Mouse (Mus musculus): ENCODE measurements around the gene Creb5. TPM values are rescaled to one million over a fixed set of nuclear protein-coding genes. Genes with fewer than 3 reads are reported as not detected.

Creb5 gene
- polyA plus RNA-seq, 2 experiments: 20.0 to 46.1 TPM

DNA sequence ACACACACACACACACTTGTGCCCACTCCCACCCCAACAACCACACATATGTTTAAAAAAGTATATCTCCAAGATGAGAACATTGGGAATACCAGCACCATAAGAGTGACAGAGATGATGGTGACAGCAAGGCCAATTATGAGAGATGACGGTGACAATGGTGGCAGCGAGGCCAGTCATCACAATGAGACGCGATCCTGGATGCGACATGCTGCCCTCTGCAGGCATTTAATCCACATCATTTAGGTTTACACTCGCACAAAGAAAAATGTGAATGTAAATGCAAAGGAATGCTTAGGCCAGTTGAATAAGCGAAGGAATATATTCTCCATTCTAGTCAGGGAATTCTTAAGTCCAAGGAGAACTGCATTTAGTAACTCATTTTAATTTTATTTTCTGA is 222.9 kb downstream of the Creb5 start:
- Histone ChIP-seq H3K4me2 (replicated peaks; ENCODE audit: low read depth, low read length, severe bottlenecking) (no peak overlapping the region), H3K4me1 (ENCODE audit: control insufficient read depth, insufficient read depth, low read length) (no peaks in the 10 kb centered on the region), H3K9ac (ENCODE audit: low read depth, low read length, severe bottlenecking) (no peak overlapping the region), H3K36me3 (ENCODE audit: control insufficient read depth, insufficient read depth, low read length) (no peaks in the 10 kb centered on the region), H3K9me3 (ENCODE audit: control insufficient read depth, low read length) (no peaks in the 10 kb centered on the region), H3K27me3 (ENCODE audit: control insufficient read depth, insufficient read depth, low read length) (no peaks in the 10 kb centered on the region), H3K4me3 (replicated peaks; ENCODE audit: low read length) (no peak overlapping the region), H3K27ac (replicated peaks; ENCODE audit: low read depth, low read length) (no peak overlapping the region)
- 69% methylated on average over 7 of the region's 7 CpGs for WGBS
- DNase-seq (ENCODE audit: low spot score): no peak
- ATAC-seq (ENCODE audit: low FRiP score, low read depth): no peak
- no peak for TF ChIP-seq POLR2A (IDR thresholded peaks at IDR 0.05; ENCODE audit: borderline replicate concordance, extremely low read depth, insufficient read depth, insufficient read length)

DNA sequence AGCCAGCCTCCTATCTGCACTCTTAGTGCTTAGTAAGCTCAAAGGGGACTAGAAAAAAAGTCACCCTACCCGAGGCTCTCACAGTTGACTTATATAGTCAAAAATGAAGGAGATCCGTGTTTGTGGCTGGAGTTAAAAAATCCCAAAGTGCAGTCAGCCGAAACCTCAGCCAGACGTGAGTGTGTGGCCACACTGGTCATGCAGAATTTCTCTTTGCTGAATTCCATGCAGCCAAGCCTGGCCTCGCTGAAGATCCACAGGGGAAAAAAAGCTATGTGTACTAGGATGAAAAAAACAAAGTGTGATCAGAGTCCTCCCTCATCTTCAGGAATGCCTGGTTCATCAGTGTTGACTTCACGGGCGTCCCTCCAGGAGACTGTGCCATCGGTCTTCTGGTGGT is 225.2 kb downstream of the Creb5 start:
- WGBS: 74% methylated on average over 8 of the region's 8 CpGs
- DNase-seq (ENCODE audit: low spot score) (no peak), ATAC-seq (ENCODE audit: low FRiP score, low read depth) (no peak)
- Histone ChIP-seq H3K4me2 (replicated peaks; ENCODE audit: low read depth, low read length, severe bottlenecking) (no peak overlapping the region), H3K27ac (replicated peaks; ENCODE audit: low read depth, low read length) (no peak overlapping the region), H3K27me3 (ENCODE audit: control insufficient read depth, insufficient read depth, low read length) (no peaks in the 10 kb centered on the region), H3K9ac (ENCODE audit: low read depth, low read length, severe bottlenecking) (no peak overlapping the region), H3K4me3 (replicated peaks; ENCODE audit: low read length) (no peak overlapping the region), H3K4me1 (ENCODE audit: control insufficient read depth, insufficient read depth, low read length) (no peaks in the 10 kb centered on the region), H3K36me3 (ENCODE audit: control insufficient read depth, insufficient read depth, low read length) (no peaks in the 10 kb centered on the region), H3K9me3 (ENCODE audit: control insufficient read depth, low read length) (no peaks in the 10 kb centered on the region)
- TF ChIP-seq POLR2A (IDR thresholded peaks at IDR 0.05; ENCODE audit: borderline replicate concordance, extremely low read depth, insufficient read depth, insufficient read length): no peak

DNA sequence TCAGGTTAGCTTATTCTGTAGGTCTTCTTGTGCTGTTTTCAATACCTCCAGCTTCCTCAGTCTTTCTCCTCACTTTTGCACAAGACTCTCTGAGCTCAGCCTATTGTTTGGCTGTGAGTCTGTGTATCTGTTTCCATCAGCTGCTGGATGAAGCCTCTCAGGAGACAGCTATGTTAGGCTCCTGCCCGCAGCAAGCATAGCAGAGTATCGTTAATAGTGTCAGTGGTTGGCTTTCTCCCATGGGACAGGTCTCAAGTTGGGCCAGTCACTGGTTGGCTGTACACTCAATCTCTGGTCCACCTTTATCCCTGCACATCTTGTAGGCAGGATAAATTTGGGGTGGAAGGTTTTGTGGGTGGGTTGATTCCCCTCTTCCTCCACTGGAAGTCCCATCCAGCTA is 226.3 kb downstream of the Creb5 start:
- no peaks in the 10 kb centered on the region for H3K36me3 ChIP-seq (ENCODE audit: control insufficient read depth, insufficient read depth, low read length)
- H3K9me3 ChIP-seq (ENCODE audit: control insufficient read depth, low read length): no peaks in the 10 kb centered on the region
- H3K27me3 ChIP-seq (ENCODE audit: control insufficient read depth, insufficient read depth, low read length): no peaks in the 10 kb centered on the region
- ATAC-seq (ENCODE audit: low FRiP score, low read depth) (no peak), DNase-seq (ENCODE audit: low spot score) (no peak)
- no peak overlapping the region for H3K9ac ChIP-seq (ENCODE audit: low read depth, low read length, severe bottlenecking)
- no peaks in the 10 kb centered on the region for H3K4me1 ChIP-seq (ENCODE audit: control insufficient read depth, insufficient read depth, low read length)
- H3K4me2 ChIP-seq (replicated peaks; ENCODE audit: low read depth, low read length, severe bottlenecking): no peak overlapping the region
- H3K4me3 ChIP-seq (replicated peaks; ENCODE audit: low read length): no peak overlapping the region
- TF ChIP-seq POLR2A (IDR thresholded peaks at IDR 0.05; ENCODE audit: borderline replicate concordance, extremely low read depth, insufficient read depth, insufficient read length): no peak
- 83% methylated on average over 2 of the region's 2 CpGs for WGBS
- H3K27ac ChIP-seq (replicated peaks; ENCODE audit: low read depth, low read length): no peak overlapping the region

DNA sequence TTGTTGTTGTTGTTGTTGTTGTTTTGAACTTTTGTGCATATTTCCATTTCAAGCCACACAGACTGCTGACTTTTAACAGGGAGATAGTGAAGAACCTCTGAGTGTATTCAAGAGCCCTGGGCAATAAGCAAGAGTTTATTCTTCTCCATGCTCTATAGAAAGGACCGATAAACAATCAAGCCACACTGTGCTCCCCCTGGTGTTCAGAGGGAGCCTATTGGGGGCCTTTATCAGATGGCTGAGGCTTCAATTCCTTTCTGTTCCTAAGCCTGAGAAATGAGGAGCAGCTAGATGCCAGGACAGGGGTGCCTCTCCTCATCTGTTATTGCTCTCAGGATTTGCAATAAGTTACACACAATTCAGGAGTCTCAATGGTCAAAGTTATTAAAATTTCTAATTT is 227.8 kb downstream of the Creb5 start:
- DNase-seq (ENCODE audit: low spot score): no peak
- no peak overlapping the region for H3K27ac ChIP-seq (replicated peaks; ENCODE audit: low read depth, low read length)
- 64% methylated on average over 1 of the region's 1 CpGs for WGBS
- no peak overlapping the region for H3K4me3 ChIP-seq (replicated peaks; ENCODE audit: low read length)
- H3K4me1 ChIP-seq (ENCODE audit: control insufficient read depth, insufficient read depth, low read length): no peaks in the 10 kb centered on the region
- H3K27me3 ChIP-seq (ENCODE audit: control insufficient read depth, insufficient read depth, low read length): no peaks in the 10 kb centered on the region
- no peaks in the 10 kb centered on the region for H3K9me3 ChIP-seq (ENCODE audit: control insufficient read depth, low read length)
- no peak overlapping the region for H3K4me2 ChIP-seq (replicated peaks; ENCODE audit: low read depth, low read length, severe bottlenecking)
- H3K36me3 ChIP-seq (ENCODE audit: control insufficient read depth, insufficient read depth, low read length): no peaks in the 10 kb centered on the region
- no peak for TF ChIP-seq POLR2A (IDR thresholded peaks at IDR 0.05; ENCODE audit: borderline replicate concordance, extremely low read depth, insufficient read depth, insufficient read length)
- no peak for ATAC-seq (ENCODE audit: low FRiP score, low read depth)
- no peak overlapping the region for H3K9ac ChIP-seq (ENCODE audit: low read depth, low read length, severe bottlenecking)

DNA sequence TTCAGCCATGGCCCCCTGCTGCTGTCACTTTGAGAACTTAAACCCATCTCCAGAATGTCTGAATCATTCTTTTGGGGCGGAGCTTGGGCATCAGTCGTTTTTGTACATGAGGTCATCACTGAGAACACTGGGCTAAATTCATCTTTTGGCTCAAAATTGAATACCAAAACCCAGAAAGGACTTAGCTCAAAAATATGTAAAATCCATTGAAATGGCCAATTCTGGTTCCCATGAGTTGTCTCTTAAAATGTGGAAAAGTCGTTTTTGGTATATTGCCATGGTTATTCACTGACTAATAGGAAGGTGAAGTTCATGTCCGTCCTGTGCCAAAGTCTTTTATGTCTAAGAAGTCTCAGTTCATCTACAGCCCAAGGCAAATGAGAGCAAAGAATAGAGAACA is 228.5 kb downstream of the Creb5 start:
- ATAC-seq (ENCODE audit: low FRiP score, low read depth) (no peak), DNase-seq (ENCODE audit: low spot score) (no peak)
- Histone ChIP-seq H3K4me3 (replicated peaks; ENCODE audit: low read length) (no peak overlapping the region), H3K27ac (replicated peaks; ENCODE audit: low read depth, low read length) (no peak overlapping the region), H3K27me3 (ENCODE audit: control insufficient read depth, insufficient read depth, low read length) (no peaks in the 10 kb centered on the region), H3K9me3 (ENCODE audit: control insufficient read depth, low read length) (no peaks in the 10 kb centered on the region), H3K4me1 (ENCODE audit: control insufficient read depth, insufficient read depth, low read length) (no peaks in the 10 kb centered on the region), H3K9ac (ENCODE audit: low read depth, low read length, severe bottlenecking) (no peak overlapping the region), H3K36me3 (ENCODE audit: control insufficient read depth, insufficient read depth, low read length) (no peaks in the 10 kb centered on the region), H3K4me2 (replicated peaks; ENCODE audit: low read depth, low read length, severe bottlenecking) (no peak overlapping the region)
- 83% methylated on average over 4 of the region's 4 CpGs for WGBS
- no peak for TF ChIP-seq POLR2A (IDR thresholded peaks at IDR 0.05; ENCODE audit: borderline replicate concordance, extremely low read depth, insufficient read depth, insufficient read length)

DNA sequence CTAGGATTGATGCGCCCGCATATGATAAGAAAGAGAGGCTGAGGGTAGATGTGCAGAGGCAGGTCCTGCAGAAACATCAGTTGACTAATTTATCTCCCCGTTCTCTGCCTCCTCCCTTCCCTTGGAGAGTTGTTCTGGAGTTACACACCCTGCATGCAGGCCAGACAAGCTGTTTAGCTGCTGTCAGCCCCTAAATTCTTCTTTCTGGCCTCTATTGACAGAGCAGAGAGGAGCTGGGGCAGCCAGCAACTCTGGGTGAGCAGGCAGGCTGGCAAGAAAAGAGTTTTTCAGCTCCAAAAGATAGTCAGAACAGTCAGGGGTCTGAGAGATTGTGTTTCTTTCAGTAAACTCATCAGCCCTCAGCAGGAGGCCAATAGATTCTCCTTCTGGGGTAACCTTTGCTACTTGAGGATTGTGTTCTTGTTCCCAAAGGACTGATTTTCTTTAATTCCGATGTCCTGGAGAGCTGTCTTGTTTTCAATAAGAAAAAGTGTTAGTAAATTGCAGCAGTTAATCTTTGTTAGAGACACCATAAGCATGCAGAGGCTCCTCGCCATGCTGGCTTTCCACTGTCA is 230.4 kb downstream of the Creb5 start:
- DNase-seq (ENCODE audit: low spot score) (no peak), ATAC-seq (ENCODE audit: low FRiP score, low read depth) (no peak)
- WGBS: 68% methylated on average over 5 of the region's 5 CpGs
- no peak for TF ChIP-seq POLR2A (IDR thresholded peaks at IDR 0.05; ENCODE audit: borderline replicate concordance, extremely low read depth, insufficient read depth, insufficient read length)
- Histone ChIP-seq H3K9me3 (ENCODE audit: control insufficient read depth, low read length) (no peaks in the 10 kb centered on the region; the same call in 1 of the 2 replicates), H3K4me1 (ENCODE audit: control insufficient read depth, insufficient read depth, low read length) (no peaks in the 10 kb centered on the region), H3K36me3 (ENCODE audit: control insufficient read depth, insufficient read depth, low read length) (no peaks in the 10 kb centered on the region), H3K4me2 (replicated peaks; ENCODE audit: low read depth, low read length, severe bottlenecking) (no peak overlapping the region), H3K4me3 (replicated peaks; ENCODE audit: low read length) (no peak overlapping the region), H3K9ac (ENCODE audit: low read depth, low read length, severe bottlenecking) (no peak overlapping the region), H3K27ac (replicated peaks; ENCODE audit: low read depth, low read length) (no peak overlapping the region), H3K27me3 (ENCODE audit: control insufficient read depth, insufficient read depth, low read length) (no peaks in the 10 kb centered on the region)
